In the genomic region with DNA sequence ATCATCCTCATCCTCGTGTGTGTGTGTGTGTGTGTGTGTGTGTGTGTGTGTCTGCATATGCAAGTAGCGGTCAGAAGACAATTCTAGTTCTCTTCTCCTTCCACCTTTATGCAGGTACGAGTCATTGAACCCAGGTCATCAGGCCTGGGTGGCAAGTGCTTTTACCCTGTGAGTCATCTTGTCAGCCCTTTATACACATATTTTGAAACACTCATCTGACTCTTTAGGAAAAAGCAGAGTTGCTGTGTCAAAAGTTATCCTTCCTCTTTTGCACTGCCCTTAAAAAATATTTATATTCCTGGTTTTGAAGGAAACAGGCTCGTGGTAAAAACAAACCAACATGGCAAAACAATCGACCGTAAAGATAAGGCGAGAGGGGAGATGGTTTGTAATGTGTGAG, we compare ENCODE assay signal across 18 mouse cellular contexts.
"Had no signal": no experiment of that assay in that cellular context is flagged by ENCODE, and none has a peak within 500 bp of the region (broad histone marks: within the 10 kb centered on the region; RNA-seq: fewer than 3 reads in every experiment).

No protein-coding gene starts in this region.

- H3K9ac ChIP-seq: liver, embryonic 13.5 days; liver, postnatal 0 days; lung, embryonic 15.5 days; midbrain, embryonic 13.5 days; neural tube, embryonic 15.5 days had no signal

- H3K36me3 ChIP-seq: limb, embryonic 10.5 days; liver, embryonic 13.5 days; lung, embryonic 15.5 days; neural tube, embryonic 15.5 days had no signal

- DNase-seq: kidney, adult 11 months; kidney, adult 9 months; kidney, postnatal 10 days; kidney, postnatal 4 days; liver, embryonic 13.5 days; liver, postnatal 0 days; lung, postnatal 36 days; right cerebral cortex, adult 18-20 months; right cerebral cortex, postnatal 25 days; thymus, postnatal 36 days had no signal

- H3K4me2 ChIP-seq: liver, embryonic 13.5 days; lung, embryonic 15.5 days; midbrain, embryonic 13.5 days; neural tube, embryonic 15.5 days had no signal

- H3K27ac ChIP-seq: layer of hippocampus, adult 2 months; left cerebral cortex, adult 2 months; limb, embryonic 10.5 days; liver, embryonic 13.5 days; lung, embryonic 15.5 days; midbrain, embryonic 13.5 days; neural tube, embryonic 15.5 days had no signal

- H3K4me3 ChIP-seq: layer of hippocampus, adult 2 months; left cerebral cortex, adult 2 months; limb, embryonic 10.5 days; liver, embryonic 13.5 days; lung, embryonic 15.5 days; megakaryocyte, embryonic 14.5 days; midbrain, embryonic 13.5 days; myocyte; neural tube, embryonic 15.5 days had no signal

- H3K4me1 ChIP-seq: limb, embryonic 10.5 days; liver, embryonic 13.5 days; midbrain, embryonic 13.5 days; neural tube, embryonic 15.5 days had no signal

- ATAC-seq: liver, postnatal 0 days; midbrain, embryonic 13.5 days had no signal

- H3K27me3 ChIP-seq: liver, embryonic 13.5 days; lung, embryonic 15.5 days; midbrain, embryonic 13.5 days; neural tube, embryonic 15.5 days had no signal

- H3K9me3 ChIP-seq: limb, embryonic 10.5 days; liver, embryonic 13.5 days; lung, embryonic 15.5 days; midbrain, embryonic 13.5 days; neural tube, embryonic 15.5 days had no signal
